ENCODE assay signal across 9 mouse cellular contexts in genomic region chr14:76528641-76529040, GRCm38 (mm10). TPM values are rescaled to one million over a fixed set of nuclear protein-coding genes. Genes with fewer than 3 reads are reported as not detected.
DNase-seq lines count a peak whose midpoint lies in the region; ATAC-seq and TF ChIP-seq lines count a peak whose summit lies in the region.
"Had no signal": no experiment of that assay in that cellular context is flagged by ENCODE, and none has a peak within 500 bp of the region (broad histone marks: within the 10 kb centered on the region; RNA-seq: fewer than 3 reads in every experiment).

No protein-coding gene starts in this region.

- intact Hi-C loops in heart, adult 2 months (cut with DNase I), result no loop called here

- no peak for TF ChIP-seq POLR2A in heart, adult 2 months (IDR thresholded peaks at IDR 0.05; ENCODE audit: insufficient read depth, low read depth, low read length)
- TF ChIP-seq POLR2A in limb, embryonic 14.5 days (IDR thresholded peaks at IDR 0.05; ENCODE audit: borderline replicate concordance, extremely low read depth, insufficient read depth, insufficient read length), result no peak

- no peak for TF ChIP-seq EP300 in heart, adult 2 months (IDR thresholded peaks at IDR 0.05; ENCODE audit: insufficient read depth, low read depth, low read length)

- no peaks in the 10 kb centered on the region for H3K36me3 ChIP-seq in lung, embryonic 14.5 days (ENCODE audit: insufficient read depth)
- no peaks in the 10 kb centered on the region for H3K36me3 ChIP-seq in heart, adult 2 months (ENCODE audit: control insufficient read depth, insufficient read depth, low read length)
- H3K36me3 ChIP-seq in limb, embryonic 14.5 days (ENCODE audit: control insufficient read depth, insufficient read depth, low read length), result no peaks in the 10 kb centered on the region
- H3K36me3 ChIP-seq: neural tube, embryonic 12.5 days had no signal

- peaks cover 17% of the 10 kb centered on the region for H3K4me1 ChIP-seq in lung, embryonic 14.5 days (ENCODE audit: insufficient read depth)
- H3K4me1 ChIP-seq in heart, adult 2 months (ENCODE audit: control insufficient read depth, insufficient read depth, low read length), result peaks cover 5% of the 10 kb centered on the region
- peaks cover 49% of the 10 kb centered on the region for H3K4me1 ChIP-seq in limb, embryonic 14.5 days (ENCODE audit: control insufficient read depth, insufficient read depth, low read length)

- TF ChIP-seq CTCF in lung, embryonic 14.5 days (IDR thresholded peaks at IDR 0.05; ENCODE audit: low read depth), result no peak
- TF ChIP-seq CTCF in heart, adult 2 months (IDR thresholded peaks at IDR 0.05), result no peak

- no peaks in the 10 kb centered on the region for H3K9me3 ChIP-seq in lung, embryonic 14.5 days (ENCODE audit: low read depth, low read length)
- no peaks in the 10 kb centered on the region for H3K9me3 ChIP-seq in limb, embryonic 14.5 days (ENCODE audit: control insufficient read depth, low read length)
- H3K9me3 ChIP-seq: neural tube, embryonic 12.5 days had no signal

- no peaks in the 10 kb centered on the region for H3K79me2 ChIP-seq in heart, adult 2 months (replicated peaks; ENCODE audit: control insufficient read depth, insufficient read depth, low read length)

- H3K4me3 ChIP-seq in lung, embryonic 14.5 days (ENCODE audit: low read depth, low read length), result no peak overlapping the region
- no peak overlapping the region for H3K4me3 ChIP-seq in heart, adult 2 months
- no peak overlapping the region for H3K4me3 ChIP-seq in limb, embryonic 14.5 days (replicated peaks; ENCODE audit: low read length)
- H3K4me3 ChIP-seq: neural tube, embryonic 12.5 days had no signal

- no peak overlapping the region for H3K4me2 ChIP-seq in lung, embryonic 14.5 days
- H3K4me2 ChIP-seq in limb, embryonic 14.5 days (replicated peaks; ENCODE audit: low read depth, low read length, severe bottlenecking), result no peak overlapping the region
- H3K4me2 ChIP-seq: neural tube, embryonic 12.5 days had no signal

- no peak for ATAC-seq in lung, embryonic 14.5 days (ENCODE audit: insufficient read depth)
- ATAC-seq in limb, embryonic 14.5 days (ENCODE audit: low FRiP score, low read depth), result no peak
- ATAC-seq: forebrain, embryonic 14.5 days had no signal

- WGBS in lung, embryonic 14.5 days, result 19% methylated on average over 5 of the region's 5 CpGs
- 40% methylated on average over 5 of the region's 5 CpGs for WGBS in heart, adult 2 months
- WGBS in limb, embryonic 14.5 days, result 31% methylated on average over 5 of the region's 5 CpGs

- H3K27me3 ChIP-seq in lung, embryonic 14.5 days (ENCODE audit: insufficient read depth, low read length), result no peaks in the 10 kb centered on the region
- no peaks in the 10 kb centered on the region for H3K27me3 ChIP-seq in heart, adult 2 months (ENCODE audit: control insufficient read depth, insufficient read depth, low read length)
- no peaks in the 10 kb centered on the region for H3K27me3 ChIP-seq in limb, embryonic 14.5 days (ENCODE audit: control insufficient read depth, insufficient read depth, low read length)
- H3K27me3 ChIP-seq: neural tube, embryonic 12.5 days had no signal

- DNase-seq in lung, embryonic 14.5 days, result peak; percentile 40
- no peak for DNase-seq in lung, postnatal 25 days (ENCODE audit: low spot score)
- peak; percentile 52 for DNase-seq in embryo, embryonic 10.5 days (ENCODE audit: low spot score)
- DNase-seq in heart, adult 2 months, result peak; percentile 46 to 52
- peak; percentile 63 for DNase-seq in limb, embryonic 14.5 days (ENCODE audit: low spot score)
- no peak for DNase-seq in cerebellum, postnatal 10 days
- no peak for DNase-seq in cerebellum, adult 18-20 months

- H3K9ac ChIP-seq in lung, embryonic 14.5 days, result 0 out of 2 replicates have a peak overlapping the region, but pooled peaks have one; percentile 21
- no peak overlapping the region for H3K9ac ChIP-seq in heart, adult 2 months (ENCODE audit: low read depth, low read length)
- 0 out of 2 replicates have a peak overlapping the region, but pooled peaks have one; percentile 13 for H3K9ac ChIP-seq in limb, embryonic 14.5 days (ENCODE audit: low read depth, low read length, severe bottlenecking)
- H3K9ac ChIP-seq: neural tube, embryonic 12.5 days had no signal

- H3K27ac ChIP-seq in lung, embryonic 14.5 days (ENCODE audit: low read depth), result peak overlapping the region; percentile 21; the same call in 1 of the 2 replicates
- H3K27ac ChIP-seq in heart, adult 2 months, result no peak overlapping the region
- H3K27ac ChIP-seq in limb, embryonic 14.5 days (replicated peaks; ENCODE audit: low read depth, low read length), result peak overlapping the region; percentile 74
- H3K27ac ChIP-seq: neural tube, embryonic 12.5 days had no signal

RNA-seq across cellular contexts. Expression of gene Serp2, which starts 28.0 kb away (rescaled TPM):
- polyA plus RNA-seq in lung, embryonic 14.5 days (2014; fragmentation: Nextera tagmentation; extraction: Ambion mirVana), result 5.8 and 7.7 TPM in 2 replicates
- total RNA-seq in heart, adult 2 months (2021), result under 1 TPM; 0.60 to 0.64 TPM
- polyA plus RNA-seq in heart, adult 2 months (2012; rRNA removed), result 0.96 and 1.7 TPM in 2 replicates
- 12.7 and 14.7 TPM in 2 replicates for polyA plus RNA-seq in limb, embryonic 14.5 days (2012; rRNA removed)
- polyA plus RNA-seq in limb, embryonic 14.5 days (2014; fragmentation: Nextera tagmentation; extraction: Ambion mirVana), result 14.3 and 14.4 TPM in 2 replicates

Comparison
In these comparisons a context has a peak if more than half of its experiments do, and no peak if none do; other contexts are left out.
1. DNase-seq: peak in lung, embryonic 14.5 days (single experiment), embryo, embryonic 10.5 days (single experiment), heart, adult 2 months (2 of 2) and limb, embryonic 14.5 days (single experiment); none in lung, postnatal 25 days (single experiment), cerebellum, postnatal 10 days (0 of 2) and cerebellum, adult 18-20 months (0 of 2).